8 mouse cellular contexts compared by ENCODE assay signal in genomic region chr7:143469946-143470345, GRCm38 (mm10). TPM values are rescaled to one million over a fixed set of nuclear protein-coding genes. Genes with fewer than 3 reads are reported as not detected.
DNase-seq lines count a peak whose midpoint lies in the region; ATAC-seq and TF ChIP-seq lines count a peak whose summit lies in the region.

No protein-coding gene starts in this region.

- no peaks in the 10 kb centered on the region for H3K36me3 ChIP-seq in kidney, embryonic 16.5 days (ENCODE audit: insufficient read depth, low read length)
- H3K36me3 ChIP-seq in lung, embryonic 14.5 days (ENCODE audit: insufficient read depth): no peaks in the 10 kb centered on the region

- H3K4me3 ChIP-seq in kidney, embryonic 16.5 days (ENCODE audit: low read length): no peak overlapping the region
- no peak overlapping the region for H3K4me3 ChIP-seq in lung, embryonic 14.5 days (ENCODE audit: low read depth, low read length)

- no peaks in the 10 kb centered on the region; the same call in 1 of the 2 replicates for H3K9me3 ChIP-seq in kidney, embryonic 16.5 days (ENCODE audit: low read length)
- H3K9me3 ChIP-seq in lung, embryonic 14.5 days (ENCODE audit: low read depth, low read length): no peaks in the 10 kb centered on the region

- H3K4me1 ChIP-seq in kidney, embryonic 16.5 days (ENCODE audit: insufficient read depth, low read length): peaks cover 11% of the 10 kb centered on the region; the same call in 1 of the 2 replicates
- no peaks in the 10 kb centered on the region for H3K4me1 ChIP-seq in lung, embryonic 14.5 days (ENCODE audit: insufficient read depth)

- WGBS in kidney, embryonic 16.5 days: 12% methylated on average over 8 of the region's 8 CpGs
- whole genome bisulfite sequencing in lung, embryonic 14.5 days: 11% methylated on average over 8 of the region's 8 CpGs

- peak; percentile 96 for TF ChIP-seq CTCF in lung, embryonic 14.5 days (IDR thresholded peaks at IDR 0.05; ENCODE audit: low read depth)

- ATAC-seq in common myeloid progenitor, adult 5-6 weeks (replicated peaks; ENCODE audit: low read depth, poor library complexity, severe bottlenecking): peak; percentile 52
- ATAC-seq in kidney, embryonic 16.5 days (ENCODE audit: low FRiP score, low TSS enrichment): 0 out of 2 replicates have a peak, but pooled peaks have one; percentile 25
- ATAC-seq in lung, embryonic 14.5 days (ENCODE audit: insufficient read depth): 0 out of 2 replicates have a peak, but pooled peaks have one; percentile 26

- DNase-seq in CD4-positive helper T cell, adult 2 months (ENCODE audit: low read depth, low spot score): peak; percentile 45
- DNase-seq in T-cell, adult 2 months (ENCODE audit: low spot score): peak; percentile 36
- peak; percentile 84 for DNase-seq in gastrocnemius, postnatal 14 days
- DNase-seq in lung, embryonic 14.5 days: peak; percentile 91
- DNase-seq in ovary, postnatal 14 days (ENCODE audit: low spot score): peak; percentile 71
- DNase-seq in thymus, postnatal 4 days: peak; percentile 90

- no peak overlapping the region for H3K4me2 ChIP-seq in kidney, embryonic 16.5 days (replicated peaks; ENCODE audit: low read depth, low read length)
- H3K4me2 ChIP-seq in lung, embryonic 14.5 days: no peak overlapping the region

- H3K9ac ChIP-seq in kidney, embryonic 16.5 days (replicated peaks; ENCODE audit: low read length): no peak overlapping the region
- no peak overlapping the region for H3K9ac ChIP-seq in lung, embryonic 14.5 days

- intact Hi-C loops in gastrocnemius, postnatal 14 days (cut with DNase I; ENCODE audit: low total_unique reads): loop anchor here (5.0 to 10.0 kb wide), 2 partner anchors 373 to 465 kb away; partner anchors contain the start of gene Tspan32

- no peak overlapping the region for H3K27ac ChIP-seq in kidney, embryonic 16.5 days (ENCODE audit: low read length)
- no peak overlapping the region for H3K27ac ChIP-seq in lung, embryonic 14.5 days (ENCODE audit: low read depth)

- no peaks in the 10 kb centered on the region for H3K27me3 ChIP-seq in kidney, embryonic 16.5 days (ENCODE audit: insufficient read depth, low read length)
- H3K27me3 ChIP-seq in lung, embryonic 14.5 days (ENCODE audit: insufficient read depth, low read length): no peaks in the 10 kb centered on the region

RNA-seq across cellular contexts. Expression of gene Slc22a18, which starts 3.6 kb away (rescaled TPM):
- total RNA-seq in common myeloid progenitor, adult 5-6 weeks (2017): 2.6 TPM in 1 of 2 replicates, not detected in the other
- under 1 TPM; 0.31 to 0.35 TPM for total RNA-seq in gastrocnemius, postnatal 14 days (2021)
- polyA plus RNA-seq in kidney, embryonic 16.5 days (2015; fragmentation: Nextera tagmentation; extraction: Ambion mirVana): 7.2 and 8.3 TPM in 2 replicates
- 0.91 and 1.4 TPM in 2 replicates for polyA plus RNA-seq in lung, embryonic 14.5 days (2014; fragmentation: Nextera tagmentation; extraction: Ambion mirVana)

RNA-seq across cellular contexts. Expression of gene Cdkn1c, which starts 9.1 kb away (rescaled TPM):
- 1.6 and 2.6 TPM in 2 replicates for total RNA-seq in common myeloid progenitor, adult 5-6 weeks (2017)
- total RNA-seq in gastrocnemius, postnatal 14 days (2021): 100 to 1,000 TPM; 565 to 617 TPM
- polyA plus RNA-seq in kidney, embryonic 16.5 days (2015; fragmentation: Nextera tagmentation; extraction: Ambion mirVana): 675 and 814 TPM in 2 replicates
- 587 and 596 TPM in 2 replicates for polyA plus RNA-seq in lung, embryonic 14.5 days (2014; fragmentation: Nextera tagmentation; extraction: Ambion mirVana)

RNA-seq across cellular contexts. Expression of gene Phlda2, which starts 33.0 kb away (rescaled TPM):
- 2.6 and 3.2 TPM in 2 replicates for total RNA-seq in common myeloid progenitor, adult 5-6 weeks (2017)
- not detected for total RNA-seq in gastrocnemius, postnatal 14 days (2021)
- 9.1 and 10.4 TPM in 2 replicates for polyA plus RNA-seq in kidney, embryonic 16.5 days (2015; fragmentation: Nextera tagmentation; extraction: Ambion mirVana)
- 2.9 and 3.9 TPM in 2 replicates for polyA plus RNA-seq in lung, embryonic 14.5 days (2014; fragmentation: Nextera tagmentation; extraction: Ambion mirVana)

Comparison
In these comparisons a context has a peak if more than half of its experiments do, and no peak if none do; other contexts are left out.
1. DNase-seq: peak in every context shown above with its lines; median percentile 91 in lung, embryonic 14.5 days; 90 in thymus, postnatal 4 days; 84 in gastrocnemius, postnatal 14 days; 71 in ovary, postnatal 14 days; 45 in CD4-positive helper T cell, adult 2 months; 36 in T-cell, adult 2 months.
2. RNA of gene Cdkn1c, which starts 9.1 kb away (total RNA-seq): 565 to 617 TPM in gastrocnemius, postnatal 14 days; 1.6 to 2.6 TPM in common myeloid progenitor, adult 5-6 weeks; every median in the first group is over 100 times any median in the second.
3. Peak in every context shown above with its lines, with median percentiles within 50 percentile points of each other: ATAC-seq.